Mouse (Mus musculus): Measurements from ENCODE around the gene Pde7b. TPM values are rescaled to one million over a fixed set of nuclear protein-coding genes. Genes with fewer than 3 reads are reported as not detected.
A peak's percentile ranks its signal among the peaks of the same experiment; 100 is the strongest.

The Pde7b gene
- total and polyA plus RNA-seq, 3 experiments: 11.7 to 57.0 (median 53.1) TPM

GRCm38 (mm10) chr10:20508497-20508896 lies 216.4 kb downstream of the Pde7b start:
- 75% methylated on average over 3 of the region's 3 CpGs for WGBS
- H3K79me2 ChIP-seq (replicated peaks; ENCODE audit: control insufficient read depth, insufficient read depth, low read length): no peaks in the 10 kb centered on the region
- H3K4me3 ChIP-seq: peak overlapping the region; percentile 18
- H3K27ac ChIP-seq: peak overlapping the region; percentile 84
- no peak overlapping the region for H3K9ac ChIP-seq (ENCODE audit: low read depth, low read length)
- no peaks in the 10 kb centered on the region for H3K27me3 ChIP-seq (ENCODE audit: control insufficient read depth, insufficient read depth, low read length)
- intact Hi-C loops (cut with DNase I): loop anchor here (2.0 kb wide), 2 partner anchors 18 to 100 kb away; no protein-coding TSS in a partner anchor
- peaks cover 6% of the 10 kb centered on the region for H3K36me3 ChIP-seq (ENCODE audit: control insufficient read depth, insufficient read depth, low read length)
- TF ChIP-seq POLR2A (IDR thresholded peaks at IDR 0.05; ENCODE audit: insufficient read depth, low read depth, low read length) (no peak), EP300 (IDR thresholded peaks at IDR 0.05; ENCODE audit: insufficient read depth, low read depth, low read length) (no peak), CTCF (IDR thresholded peaks at IDR 0.05) (no peak)
- peaks cover 5% of the 10 kb centered on the region for H3K4me1 ChIP-seq (ENCODE audit: control insufficient read depth, insufficient read depth, low read length)
- no peak for DNase-seq

DNA sequence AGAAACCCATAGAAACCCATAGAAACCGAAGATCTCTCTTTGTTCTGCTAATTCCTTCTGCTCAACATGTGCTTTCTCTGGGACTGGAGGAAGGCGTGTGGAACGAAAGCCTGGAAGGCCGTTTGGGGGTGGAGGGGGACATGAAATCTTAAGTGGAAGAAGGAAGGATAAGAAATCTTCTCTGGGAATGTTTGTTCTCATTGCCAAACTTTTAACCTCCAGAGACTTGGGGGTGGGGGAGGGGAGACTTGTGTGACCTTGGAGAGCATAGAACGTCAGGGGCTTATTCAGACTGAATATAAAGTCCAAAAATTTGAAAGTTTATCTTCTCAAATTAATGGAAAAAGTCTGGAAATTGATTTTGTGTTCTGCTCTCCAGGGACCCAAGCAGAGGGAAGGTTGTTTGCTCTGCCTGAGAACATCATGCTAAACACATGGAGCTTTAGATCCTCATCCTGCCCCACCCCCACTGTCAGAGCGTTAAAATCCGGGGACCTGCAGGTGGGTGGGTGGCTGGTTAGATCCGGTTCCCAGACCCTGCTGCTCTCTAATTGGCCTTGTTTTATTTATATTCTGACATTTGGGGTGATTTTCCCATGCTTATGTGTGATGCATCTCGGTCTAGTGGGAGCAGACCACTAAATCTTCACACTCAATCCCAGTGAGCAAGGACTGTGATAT lies 217.0 kb downstream of the Pde7b start:
- H3K36me3 ChIP-seq (ENCODE audit: control insufficient read depth, insufficient read depth, low read length): peaks cover 4% of the 10 kb centered on the region
- peak in 1 of 2 experiments; percentile 45 for DNase-seq

DNA sequence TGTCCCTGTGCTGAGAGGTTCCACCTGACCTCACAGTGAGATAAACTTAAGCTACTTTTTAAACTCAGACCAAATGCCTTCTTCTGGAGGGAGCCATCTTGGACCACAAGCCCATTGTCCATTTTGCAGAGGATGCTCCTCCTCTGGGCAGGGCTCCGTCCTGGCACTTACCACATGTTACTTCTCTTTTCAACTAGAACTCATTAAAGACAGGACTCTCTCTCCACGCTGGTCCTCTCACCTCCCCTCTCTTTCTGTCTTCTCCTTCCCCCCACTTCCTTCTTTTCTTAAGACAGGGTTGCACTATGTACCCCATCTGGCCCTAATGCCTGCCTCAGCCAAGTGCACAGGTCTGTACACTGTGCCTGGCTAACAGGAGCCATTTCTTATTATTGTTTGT lies 217.8 kb downstream of the Pde7b start:
- no peaks in the 10 kb centered on the region for H3K79me2 ChIP-seq (replicated peaks; ENCODE audit: control insufficient read depth, insufficient read depth, low read length)
- intact Hi-C loops (cut with DNase I): no loop called here
- no peak overlapping the region for H3K9ac ChIP-seq (ENCODE audit: low read depth, low read length)
- peaks cover 4% of the 10 kb centered on the region for H3K36me3 ChIP-seq (ENCODE audit: control insufficient read depth, insufficient read depth, low read length)
- H3K4me1 ChIP-seq (ENCODE audit: control insufficient read depth, insufficient read depth, low read length): peaks cover 4% of the 10 kb centered on the region
- no peaks in the 10 kb centered on the region for H3K27me3 ChIP-seq (ENCODE audit: control insufficient read depth, insufficient read depth, low read length)
- TF ChIP-seq POLR2A (IDR thresholded peaks at IDR 0.05; ENCODE audit: insufficient read depth, low read depth, low read length): no peak
- TF ChIP-seq CTCF (IDR thresholded peaks at IDR 0.05): no peak
- TF ChIP-seq EP300 (IDR thresholded peaks at IDR 0.05; ENCODE audit: insufficient read depth, low read depth, low read length): no peak
- H3K27ac ChIP-seq: peak overlapping the region; percentile 84
- WGBS: 84% methylated on average over 2 of the region's 2 CpGs
- DNase-seq: no peak
- H3K4me3 ChIP-seq: peak overlapping the region; percentile 18; the same call in 1 of the 2 replicates

More for the DNA sequence above, 217.0 kb downstream of the Pde7b start:
- TF ChIP-seq POLR2A (IDR thresholded peaks at IDR 0.05; ENCODE audit: insufficient read depth, low read depth, low read length) (no peak), CTCF (IDR thresholded peaks at IDR 0.05) (no peak), EP300 (IDR thresholded peaks at IDR 0.05; ENCODE audit: insufficient read depth, low read depth, low read length) (no peak)
- Histone ChIP-seq H3K4me1 (ENCODE audit: control insufficient read depth, insufficient read depth, low read length) (peaks cover 4% of the 10 kb centered on the region), H3K27me3 (ENCODE audit: control insufficient read depth, insufficient read depth, low read length) (no peaks in the 10 kb centered on the region), H3K4me3 (peak overlapping the region; percentile 18), H3K79me2 (replicated peaks; ENCODE audit: control insufficient read depth, insufficient read depth, low read length) (no peaks in the 10 kb centered on the region), H3K9ac (ENCODE audit: low read depth, low read length) (no peak overlapping the region), H3K27ac (peak overlapping the region; percentile 84)
- 48% methylated on average over 9 of the region's 9 CpGs for WGBS
- intact Hi-C loops (cut with DNase I): loop anchor here (2.0 kb wide), 2 partner anchors 17 to 99 kb away; no protein-coding TSS in a partner anchor

- no peak overlapping the region for H3K9ac ChIP-seq (ENCODE audit: low read depth, low read length)
- DNase-seq: peak in 1 of 2 experiments; percentile 34
- peak overlapping the region; percentile 51; the same call in 1 of the 2 replicates for H3K27ac ChIP-seq
- peaks cover 4% of the 10 kb centered on the region for H3K36me3 ChIP-seq (ENCODE audit: control insufficient read depth, insufficient read depth, low read length)
- H3K4me1 ChIP-seq (ENCODE audit: control insufficient read depth, insufficient read depth, low read length): peaks cover 4% of the 10 kb centered on the region
- no peaks in the 10 kb centered on the region for H3K27me3 ChIP-seq (ENCODE audit: control insufficient read depth, insufficient read depth, low read length)
- TF ChIP-seq EP300 (IDR thresholded peaks at IDR 0.05; ENCODE audit: insufficient read depth, low read depth, low read length) (no peak), CTCF (IDR thresholded peaks at IDR 0.05) (no peak), POLR2A (IDR thresholded peaks at IDR 0.05; ENCODE audit: insufficient read depth, low read depth, low read length) (no peak)
- H3K4me3 ChIP-seq: no peak overlapping the region
- no peaks in the 10 kb centered on the region for H3K79me2 ChIP-seq (replicated peaks; ENCODE audit: control insufficient read depth, insufficient read depth, low read length)
- intact Hi-C loops (cut with DNase I): no loop called here
- WGBS: 77% methylated on average over 10 of the region's 10 CpGs
Observed at GRCm38 (mm10) chr10:20505454-20505853, 219.4 kb downstream of the Pde7b start.

DNA sequence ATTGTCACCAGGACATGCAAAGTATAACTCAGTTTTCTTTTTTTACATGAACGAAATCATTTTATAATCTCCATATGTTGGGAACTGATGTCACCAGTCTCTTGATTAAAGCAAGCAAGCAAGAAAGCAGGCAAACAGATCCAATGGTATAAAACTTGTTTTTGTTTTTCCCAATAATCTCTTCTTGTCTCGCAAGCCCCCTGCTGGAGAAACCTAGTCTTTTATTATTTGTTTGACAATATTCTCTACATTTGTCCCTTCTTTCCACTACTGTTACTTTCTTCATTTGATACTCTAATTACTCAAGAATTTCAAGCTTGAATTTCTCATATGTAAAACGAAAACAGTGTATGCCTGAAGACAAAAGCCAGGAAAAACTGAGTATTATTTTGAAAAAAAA lies 220.1 kb downstream of the Pde7b start:
- DNase-seq: no peak
- H3K36me3 ChIP-seq (ENCODE audit: control insufficient read depth, insufficient read depth, low read length): peaks cover 2% of the 10 kb centered on the region; the same call in 1 of the 2 replicates
- no peaks in the 10 kb centered on the region for H3K79me2 ChIP-seq (replicated peaks; ENCODE audit: control insufficient read depth, insufficient read depth, low read length)
- no peaks in the 10 kb centered on the region for H3K27me3 ChIP-seq (ENCODE audit: control insufficient read depth, insufficient read depth, low read length)
- H3K4me1 ChIP-seq (ENCODE audit: control insufficient read depth, insufficient read depth, low read length): peaks cover 4% of the 10 kb centered on the region
- 92% methylated on average over 3 of the region's 3 CpGs for WGBS
- H3K4me3 ChIP-seq: no peak overlapping the region
- TF ChIP-seq POLR2A (IDR thresholded peaks at IDR 0.05; ENCODE audit: insufficient read depth, low read depth, low read length) (no peak), CTCF (IDR thresholded peaks at IDR 0.05) (peak; percentile 58)
- H3K9ac ChIP-seq (ENCODE audit: low read depth, low read length): no peak overlapping the region
- no peak overlapping the region for H3K27ac ChIP-seq
- intact Hi-C loops (cut with DNase I): no loop called here
